Mouse (Mus musculus): ENCODE results near the gene Ugt2b38. TPM values are rescaled to one million over a fixed set of nuclear protein-coding genes. Genes with fewer than 3 reads are reported as not detected.

Gene Ugt2b38
- polyA plus RNA-seq, 1 experiment, result not detected

DNA sequence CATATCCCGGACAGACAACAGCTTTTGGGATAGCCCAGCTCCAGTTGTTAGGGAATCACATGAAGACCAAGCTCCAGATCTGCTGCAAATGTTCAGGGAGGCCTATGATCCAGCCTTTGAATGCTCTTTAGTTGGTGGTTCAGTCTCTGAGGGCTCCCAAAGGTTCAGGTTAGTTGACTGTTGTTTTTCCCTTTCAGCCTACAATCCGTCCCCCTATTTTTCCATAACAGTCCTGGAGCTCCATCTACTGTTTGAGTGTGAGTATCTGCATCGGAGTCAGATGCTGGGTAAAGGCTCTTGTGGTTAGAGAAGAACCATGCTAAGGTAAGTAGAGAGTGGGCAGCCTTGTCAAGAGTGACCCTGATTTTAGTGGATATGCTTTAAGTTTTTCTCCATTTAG is 12.3 kb upstream of the Ugt2b38 start:
- H3K4me3 ChIP-seq (ENCODE audit: low read depth, low read length), result no peak overlapping the region
- H3K4me1 ChIP-seq (ENCODE audit: control insufficient read depth, insufficient read depth, low read length), result no peaks in the 10 kb centered on the region

DNA sequence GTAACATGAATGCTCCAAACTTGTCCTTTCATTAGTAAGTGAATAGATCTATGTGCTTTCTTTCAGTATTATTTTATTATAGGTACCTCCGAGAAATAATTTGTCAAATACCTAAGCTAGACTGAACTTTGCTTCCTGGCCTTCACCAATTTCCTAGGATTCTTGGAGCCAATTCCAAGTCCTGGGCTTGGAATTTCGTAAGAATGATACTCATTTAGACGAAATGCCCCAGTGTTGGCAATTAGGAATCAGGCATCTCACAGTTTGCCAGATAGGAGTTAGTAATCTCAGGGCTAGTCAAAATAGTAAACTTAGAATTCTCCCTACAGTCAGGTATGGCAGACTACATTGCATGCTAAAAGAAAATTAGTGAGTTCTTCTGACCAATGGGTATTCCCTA is 1.7 kb upstream of the Ugt2b38 start:
- Histone ChIP-seq H3K9me3 (replicated peaks; ENCODE audit: control insufficient read depth, insufficient read depth, low read length, poor library complexity, severe bottlenecking) (no peaks in the 10 kb centered on the region), H3K4me3 (ENCODE audit: low read depth, low read length) (no peak overlapping the region), H3K27me3 (ENCODE audit: control insufficient read depth, insufficient read depth, low read length, poor library complexity, severe bottlenecking) (no peaks in the 10 kb centered on the region), H3K4me1 (ENCODE audit: control insufficient read depth, insufficient read depth, low read length) (no peaks in the 10 kb centered on the region), H3K36me3 (ENCODE audit: control insufficient read depth, insufficient read depth, low read length, poor library complexity, severe bottlenecking) (no peaks in the 10 kb centered on the region), H3K27ac (ENCODE audit: insufficient read depth, low read length) (no peak overlapping the region), H3K9ac (ENCODE audit: low read depth, poor library complexity, severe bottlenecking) (no peak overlapping the region)
- TF ChIP-seq CTCF (IDR thresholded peaks at IDR 0.05; ENCODE audit: low read depth, low read length), result no peak
- no peak for TF ChIP-seq POLR2A (IDR thresholded peaks at IDR 0.05; ENCODE audit: insufficient read depth, low read length)
- TF ChIP-seq EP300 (IDR thresholded peaks at IDR 0.05; ENCODE audit: insufficient read depth, low read depth, low read length), result no peak

More for the DNA sequence above, 12.3 kb upstream of the Ugt2b38 start:
- H3K27me3 ChIP-seq (ENCODE audit: control insufficient read depth, insufficient read depth, low read length, poor library complexity, severe bottlenecking), result no peaks in the 10 kb centered on the region
- TF ChIP-seq POLR2A (IDR thresholded peaks at IDR 0.05; ENCODE audit: insufficient read depth, low read length), result no peak
- no peak for TF ChIP-seq CTCF (IDR thresholded peaks at IDR 0.05; ENCODE audit: low read depth, low read length)
- TF ChIP-seq EP300 (IDR thresholded peaks at IDR 0.05; ENCODE audit: insufficient read depth, low read depth, low read length), result no peak
- H3K9ac ChIP-seq (ENCODE audit: low read depth, poor library complexity, severe bottlenecking), result no peak overlapping the region
- H3K27ac ChIP-seq (ENCODE audit: insufficient read depth, low read length), result no peak overlapping the region
- H3K36me3 ChIP-seq (ENCODE audit: control insufficient read depth, insufficient read depth, low read length, poor library complexity, severe bottlenecking), result no peaks in the 10 kb centered on the region
- no peaks in the 10 kb centered on the region; the same call in 1 of the 2 replicates for H3K9me3 ChIP-seq (replicated peaks; ENCODE audit: control insufficient read depth, insufficient read depth, low read length, poor library complexity, severe bottlenecking)

DNA sequence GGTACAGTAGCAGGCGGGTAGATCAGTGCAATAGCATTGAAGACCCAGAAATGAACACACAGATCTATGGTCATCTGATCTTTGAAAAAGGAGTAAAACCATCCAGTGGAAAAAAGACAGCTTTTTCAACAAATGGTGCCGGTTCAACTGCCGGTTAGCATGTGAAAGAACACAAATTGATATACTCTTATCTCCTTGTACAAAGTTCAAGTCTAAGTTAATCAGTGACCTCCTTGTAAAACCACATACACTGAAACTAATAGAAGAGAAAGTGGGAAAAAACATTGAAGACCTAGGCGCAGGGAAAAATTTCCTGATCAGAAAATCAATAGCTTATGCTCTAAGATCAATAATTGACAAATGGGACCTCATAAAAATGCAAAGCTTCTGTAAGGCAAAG is 27.0 kb downstream of the Ugt2b38 start:
- Histone ChIP-seq H3K4me3 (ENCODE audit: low read depth, low read length) (no peak overlapping the region), H3K4me1 (ENCODE audit: control insufficient read depth, insufficient read depth, low read length) (no peaks in the 10 kb centered on the region), H3K36me3 (ENCODE audit: control insufficient read depth, insufficient read depth, low read length, poor library complexity, severe bottlenecking) (no peaks in the 10 kb centered on the region), H3K27me3 (ENCODE audit: control insufficient read depth, insufficient read depth, low read length, poor library complexity, severe bottlenecking) (no peaks in the 10 kb centered on the region; the same call in 1 of the 2 replicates), H3K9ac (ENCODE audit: low read depth, poor library complexity, severe bottlenecking) (no peak overlapping the region), H3K27ac (ENCODE audit: insufficient read depth, low read length) (no peak overlapping the region), H3K9me3 (replicated peaks; ENCODE audit: control insufficient read depth, insufficient read depth, low read length, poor library complexity, severe bottlenecking) (no peaks in the 10 kb centered on the region)
- TF ChIP-seq EP300 (IDR thresholded peaks at IDR 0.05; ENCODE audit: insufficient read depth, low read depth, low read length), result no peak
- no peak for TF ChIP-seq POLR2A (IDR thresholded peaks at IDR 0.05; ENCODE audit: insufficient read depth, low read length)
- no peak for TF ChIP-seq CTCF (IDR thresholded peaks at IDR 0.05; ENCODE audit: low read depth, low read length)

- Histone ChIP-seq H3K27ac (ENCODE audit: insufficient read depth, low read length) (no peak overlapping the region), H3K9me3 (replicated peaks; ENCODE audit: control insufficient read depth, insufficient read depth, low read length, poor library complexity, severe bottlenecking) (no peaks in the 10 kb centered on the region), H3K4me3 (ENCODE audit: low read depth, low read length) (no peak overlapping the region), H3K36me3 (ENCODE audit: control insufficient read depth, insufficient read depth, low read length, poor library complexity, severe bottlenecking) (no peaks in the 10 kb centered on the region), H3K27me3 (ENCODE audit: control insufficient read depth, insufficient read depth, low read length, poor library complexity, severe bottlenecking) (no peaks in the 10 kb centered on the region; the same call in 1 of the 2 replicates), H3K9ac (ENCODE audit: low read depth, poor library complexity, severe bottlenecking) (no peak overlapping the region), H3K4me1 (ENCODE audit: control insufficient read depth, insufficient read depth, low read length) (no peaks in the 10 kb centered on the region)
- TF ChIP-seq EP300 (IDR thresholded peaks at IDR 0.05; ENCODE audit: insufficient read depth, low read depth, low read length), result no peak
- TF ChIP-seq CTCF (IDR thresholded peaks at IDR 0.05; ENCODE audit: low read depth, low read length), result no peak
- TF ChIP-seq POLR2A (IDR thresholded peaks at IDR 0.05; ENCODE audit: insufficient read depth, low read length), result no peak
Measured at GRCm38 (mm10) chr5:87390818-87391217, 33.2 kb downstream of the Ugt2b38 start.

GRCm38 (mm10) chr5:87380234-87380633 is 43.8 kb downstream of the Ugt2b38 start:
- Histone ChIP-seq H3K9ac (ENCODE audit: low read depth, poor library complexity, severe bottlenecking) (no peak overlapping the region), H3K36me3 (ENCODE audit: control insufficient read depth, insufficient read depth, low read length, poor library complexity, severe bottlenecking) (no peaks in the 10 kb centered on the region), H3K4me3 (ENCODE audit: low read depth, low read length) (no peak overlapping the region), H3K27me3 (ENCODE audit: control insufficient read depth, insufficient read depth, low read length, poor library complexity, severe bottlenecking) (no peaks in the 10 kb centered on the region), H3K27ac (ENCODE audit: insufficient read depth, low read length) (no peak overlapping the region), H3K9me3 (replicated peaks; ENCODE audit: control insufficient read depth, insufficient read depth, low read length, poor library complexity, severe bottlenecking) (no peaks in the 10 kb centered on the region), H3K4me1 (ENCODE audit: control insufficient read depth, insufficient read depth, low read length) (no peaks in the 10 kb centered on the region)
- TF ChIP-seq EP300 (IDR thresholded peaks at IDR 0.05; ENCODE audit: insufficient read depth, low read depth, low read length), result no peak
- TF ChIP-seq CTCF (IDR thresholded peaks at IDR 0.05; ENCODE audit: low read depth, low read length), result no peak
- TF ChIP-seq POLR2A (IDR thresholded peaks at IDR 0.05; ENCODE audit: insufficient read depth, low read length), result no peak

DNA sequence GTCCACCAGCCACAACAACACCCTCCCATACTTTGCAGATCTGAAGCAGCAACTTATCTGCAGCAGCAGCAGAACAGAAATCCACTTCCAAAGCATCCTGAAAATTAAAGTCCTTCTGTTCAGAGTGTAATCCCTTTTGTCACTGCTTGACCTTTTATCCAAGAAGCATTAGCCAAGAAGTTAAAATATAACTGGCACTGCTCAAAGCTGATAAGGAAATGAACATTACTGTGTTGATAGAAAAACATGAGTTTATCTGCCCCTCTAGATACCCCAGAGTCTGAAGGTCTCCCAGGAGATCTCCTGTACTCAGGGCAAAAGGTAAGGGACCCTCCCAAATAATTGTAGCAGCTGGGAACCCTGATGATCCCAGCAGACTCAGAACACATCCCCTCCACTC is 44.2 kb downstream of the Ugt2b38 start:
- Histone ChIP-seq H3K36me3 (ENCODE audit: control insufficient read depth, insufficient read depth, low read length, poor library complexity, severe bottlenecking) (no peaks in the 10 kb centered on the region), H3K27me3 (ENCODE audit: control insufficient read depth, insufficient read depth, low read length, poor library complexity, severe bottlenecking) (no peaks in the 10 kb centered on the region), H3K9me3 (replicated peaks; ENCODE audit: control insufficient read depth, insufficient read depth, low read length, poor library complexity, severe bottlenecking) (no peaks in the 10 kb centered on the region), H3K9ac (ENCODE audit: low read depth, poor library complexity, severe bottlenecking) (no peak overlapping the region), H3K27ac (ENCODE audit: insufficient read depth, low read length) (no peak overlapping the region), H3K4me1 (ENCODE audit: control insufficient read depth, insufficient read depth, low read length) (no peaks in the 10 kb centered on the region), H3K4me3 (ENCODE audit: low read depth, low read length) (no peak overlapping the region)
- TF ChIP-seq POLR2A (IDR thresholded peaks at IDR 0.05; ENCODE audit: insufficient read depth, low read length) (no peak), CTCF (IDR thresholded peaks at IDR 0.05; ENCODE audit: low read depth, low read length) (no peak), EP300 (IDR thresholded peaks at IDR 0.05; ENCODE audit: insufficient read depth, low read depth, low read length) (no peak)

All from ES-Bruce4 (cell line).